Mouse (Mus musculus): ENCODE results near the gene Col16a1.

GRCm38 (mm10) chr4:130036573-130037401, 10.9 kb upstream of the Col16a1 start:
- TF ChIP-seq CTCF (IDR thresholded peaks at IDR 0.05; ENCODE audit: extremely low read depth, insufficient read depth, insufficient read length, insufficient replicate concordance) (no peak), POLR2A (IDR thresholded peaks at IDR 0.05; ENCODE audit: low read depth, low read length) (no peak)
